Mouse (Mus musculus) ES-Bruce4 (cell line): ENCODE measurements around the gene Wdr17.
"Not testable (repeated sequence)": the region's sequence is repeated elsewhere in the genome, so short reads cannot be mapped to it uniquely, and the experiment has no call there.

ENCODE experiments used
- CTCF ChIP-seq: IDR thresholded peaks from one replicate; pipeline ENCODE4 v1.8.1; 2011; ENCODE audit warnings: low read depth, low read length
- EP300 ChIP-seq: IDR thresholded peaks from 2 replicates; pipeline ENCODE4 v1.6.1; 2011; ENCODE audit warnings: low read depth, low read length; ENCODE audit not compliant: insufficient read depth
- POLR2A ChIP-seq: IDR thresholded peaks from one replicate; pipeline ENCODE4 v1.8.1; 2011; ENCODE audit warnings: low read length; ENCODE audit not compliant: insufficient read depth

DNA sequence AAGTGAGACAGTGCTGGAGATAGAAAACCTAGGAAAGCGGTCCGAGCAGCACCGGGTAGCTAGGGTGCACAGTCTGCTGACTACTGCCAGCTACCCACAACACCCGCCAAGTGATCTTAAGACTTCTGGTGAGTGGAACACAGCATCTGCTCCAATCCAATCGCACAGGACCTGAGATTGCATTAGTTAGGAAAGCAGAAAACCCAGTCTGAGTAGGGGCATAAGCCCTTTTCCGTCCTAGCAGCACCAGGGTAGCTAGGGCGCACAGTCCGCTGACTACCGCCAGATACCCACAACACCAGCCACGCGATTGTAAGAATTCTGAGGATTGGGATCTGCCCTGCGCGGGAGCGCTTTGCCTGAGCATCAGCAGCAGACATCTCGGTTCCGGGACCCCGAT, 270.3 kb downstream of the Wdr17 start:
- not testable (repeated sequence) for TF ChIP-seq POLR2A, CTCF, EP300
